Mouse (Mus musculus) brain, adult 2 months (tissue): ENCODE measurements around the gene Gm10717.
"Not testable (repeated sequence)": the region's sequence is repeated elsewhere in the genome, so short reads cannot be mapped to it uniquely, and the experiment has no call there.

Experiments
- DNase-seq: peaks from one replicate; pipeline ENCODE4 v3.0.0; 2011; ENCODE audit warnings: low read depth, low spot score

The Gm10717 gene

GRCm38 (mm10) chr9:3024912-3025467 is at the start of gene Gm10717:
TSS of gene Gm10717 (plus strand) at chr9:3025417.
- not testable (repeated sequence) for DNase-seq

- peak; percentile 21 for DNase-seq
These were observed 24.7 kb upstream of the Gm10717 start, which contains the start of gene Gm10722 for GRCm38 (mm10) chr9:3000445-3000972. TSS of gene Gm10722 (plus strand) at chr9:3000922.

DNA sequence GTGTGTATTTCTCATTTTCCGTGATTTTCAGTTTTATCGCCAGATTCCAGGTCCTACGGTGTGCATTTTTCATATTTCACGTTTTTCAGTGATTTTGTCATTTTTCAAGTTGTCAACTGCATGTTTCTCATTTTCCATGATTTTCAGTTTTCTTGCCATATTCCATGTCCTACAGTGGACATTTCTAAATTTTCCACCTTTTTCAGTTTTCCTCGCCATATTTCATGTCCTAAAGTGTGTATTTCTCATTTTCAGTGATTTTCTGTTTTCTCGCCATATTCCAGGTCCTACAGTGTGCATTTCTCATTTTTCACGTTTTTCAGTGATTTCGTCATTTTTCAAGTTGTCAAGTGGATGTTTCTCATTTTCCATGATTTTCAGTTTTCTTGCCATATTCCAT is 24.2 kb upstream of the Gm10717 start:
- not testable (repeated sequence) for DNase-seq

DNA sequence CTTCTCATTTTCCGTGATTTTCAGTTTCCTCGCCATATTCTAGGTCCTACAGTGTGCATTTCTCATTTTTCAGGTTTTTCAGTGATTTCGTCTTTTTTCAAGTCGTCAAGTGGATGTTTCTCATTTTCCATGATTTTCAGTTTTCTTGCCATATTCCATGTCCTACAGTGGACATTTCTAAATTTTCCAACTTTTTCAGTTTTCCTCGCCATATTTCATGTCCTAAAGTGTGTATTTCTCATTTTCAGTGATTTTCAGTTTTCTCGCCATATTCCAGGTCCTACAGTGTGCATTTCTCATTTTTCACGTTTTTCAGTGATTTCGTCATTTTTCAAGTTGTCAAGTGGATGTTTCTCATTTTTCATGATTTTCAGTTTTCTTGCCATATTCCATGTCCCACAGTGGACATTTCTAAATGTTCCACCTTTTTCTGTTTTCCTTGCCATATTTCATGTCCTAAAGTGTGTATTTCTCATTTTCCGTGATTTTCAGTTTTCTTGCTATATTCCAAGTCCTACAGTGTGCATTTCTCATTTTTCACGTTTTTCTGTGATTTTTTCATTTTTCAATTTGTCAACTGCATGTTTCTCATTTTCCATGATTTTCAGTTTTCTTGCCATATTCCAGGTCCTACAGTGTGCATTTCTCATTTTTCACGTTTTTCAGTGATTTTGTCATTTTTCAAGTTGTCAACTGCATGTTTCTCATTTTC is 23.1 kb upstream of the Gm10717 start:
- DNase-seq = peak; percentile 5

GRCm38 (mm10) chr9:3002794-3003396 is 22.3 kb upstream of the Gm10717 start, which contains the start of gene Gm11168:
TSS of gene Gm11168 (plus strand) at chr9:3003346.
- DNase-seq = not testable (repeated sequence)

GRCm38 (mm10) chr9:3006179-3006578 is 19.0 kb upstream of the Gm10717 start:
- not testable (repeated sequence) for DNase-seq

- not testable (repeated sequence) for DNase-seq
These were observed 18.6 kb upstream of the Gm10717 start for GRCm38 (mm10) chr9:3006636-3007035.

DNA sequence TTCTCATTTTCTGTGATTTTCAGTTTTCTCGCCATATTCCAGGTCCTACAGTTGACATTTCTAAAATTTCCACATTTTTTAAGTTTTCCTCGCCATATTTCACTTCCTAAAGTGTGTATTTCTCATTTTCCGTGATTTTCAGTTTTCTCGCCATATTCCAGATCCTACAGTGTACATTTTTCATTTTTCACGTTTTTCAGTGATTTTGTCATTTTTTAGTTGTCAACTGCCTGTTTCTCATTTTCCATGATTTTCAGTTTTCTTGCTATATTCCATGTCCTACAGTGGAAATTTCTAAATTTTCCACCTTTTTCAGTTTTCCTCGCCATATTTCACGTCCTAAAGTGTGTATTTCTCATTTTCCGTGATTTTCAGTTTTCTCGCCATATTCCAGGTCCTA is 17.9 kb upstream of the Gm10717 start:
- DNase-seq = peak; percentile 1

GRCm38 (mm10) chr9:3009331-3009730 is 15.9 kb upstream of the Gm10717 start:
- DNase-seq = not testable (repeated sequence)

DNA sequence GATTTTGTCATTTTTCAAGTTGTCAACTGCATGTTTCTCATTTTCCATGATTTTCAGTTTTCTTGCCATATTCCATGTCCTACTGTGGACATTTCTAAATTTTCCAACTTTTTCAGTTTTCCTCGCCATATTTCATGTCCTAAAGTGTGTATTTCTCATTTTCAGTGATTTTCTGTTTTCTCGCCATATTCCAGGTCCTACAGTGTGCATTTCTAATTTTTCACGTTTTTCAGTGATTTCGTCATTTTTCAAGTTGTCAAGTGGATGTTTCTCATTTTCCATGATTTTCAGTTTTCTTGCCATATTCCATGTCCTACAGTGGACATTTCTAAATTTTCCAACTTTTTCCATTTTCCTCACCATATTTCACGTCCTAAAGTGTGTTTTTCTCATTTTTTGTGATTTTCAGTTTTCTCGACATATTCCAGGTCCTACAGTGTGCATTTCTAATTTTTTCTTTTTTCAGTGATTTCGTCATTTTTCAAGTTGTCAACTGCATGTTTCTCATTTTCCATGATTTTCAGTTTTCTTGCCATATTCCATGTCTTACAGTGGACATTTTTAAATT is 13.1 kb upstream of the Gm10717 start:
- DNase-seq = not testable (repeated sequence)

GRCm38 (mm10) chr9:3012733-3013279 is 12.4 kb upstream of the Gm10717 start, which contains the start of gene Gm10721:
TSS of gene Gm10721 (plus strand) at chr9:3013140.
- not testable (repeated sequence) for DNase-seq

GRCm38 (mm10) chr9:3015354-3015753 is 9.9 kb upstream of the Gm10717 start, which contains the start of gene Gm10720:
TSS of gene Gm10720 (plus strand) at chr9:3015654.
- DNase-seq = not testable (repeated sequence)

GRCm38 (mm10) chr9:3015896-3016295 is 9.3 kb upstream of the Gm10717 start:
- DNase-seq = not testable (repeated sequence)

- not testable (repeated sequence) for DNase-seq
These were observed 8.1 kb upstream of the Gm10717 start, which contains the start of gene Gm10719 for GRCm38 (mm10) chr9:3017108-3017507. TSS of gene Gm10719 (plus strand) at chr9:3017408.

DNA sequence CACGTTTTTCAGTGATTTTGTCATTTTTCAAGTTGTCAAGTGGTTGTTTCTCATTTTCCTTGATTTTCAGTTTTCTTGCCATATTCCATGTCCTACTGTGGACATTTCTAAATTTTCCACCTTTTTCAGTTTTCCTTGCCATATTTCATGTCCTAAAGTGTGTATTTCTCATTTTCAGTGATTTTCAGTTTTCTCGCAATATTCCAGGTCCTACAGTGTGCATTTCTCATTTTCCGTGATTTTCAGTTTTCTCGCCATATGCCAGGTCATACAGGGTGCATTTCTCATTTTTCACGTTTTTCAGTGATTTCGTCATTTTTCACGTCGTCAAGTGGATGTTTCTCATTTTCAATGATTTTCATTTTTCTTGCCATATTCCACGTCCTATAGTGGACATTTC is 6.3 kb upstream of the Gm10717 start:
- not testable (repeated sequence) for DNase-seq

- not testable (repeated sequence) for DNase-seq
These were observed 5.1 kb upstream of the Gm10717 start for GRCm38 (mm10) chr9:3019835-3020727.

DNA sequence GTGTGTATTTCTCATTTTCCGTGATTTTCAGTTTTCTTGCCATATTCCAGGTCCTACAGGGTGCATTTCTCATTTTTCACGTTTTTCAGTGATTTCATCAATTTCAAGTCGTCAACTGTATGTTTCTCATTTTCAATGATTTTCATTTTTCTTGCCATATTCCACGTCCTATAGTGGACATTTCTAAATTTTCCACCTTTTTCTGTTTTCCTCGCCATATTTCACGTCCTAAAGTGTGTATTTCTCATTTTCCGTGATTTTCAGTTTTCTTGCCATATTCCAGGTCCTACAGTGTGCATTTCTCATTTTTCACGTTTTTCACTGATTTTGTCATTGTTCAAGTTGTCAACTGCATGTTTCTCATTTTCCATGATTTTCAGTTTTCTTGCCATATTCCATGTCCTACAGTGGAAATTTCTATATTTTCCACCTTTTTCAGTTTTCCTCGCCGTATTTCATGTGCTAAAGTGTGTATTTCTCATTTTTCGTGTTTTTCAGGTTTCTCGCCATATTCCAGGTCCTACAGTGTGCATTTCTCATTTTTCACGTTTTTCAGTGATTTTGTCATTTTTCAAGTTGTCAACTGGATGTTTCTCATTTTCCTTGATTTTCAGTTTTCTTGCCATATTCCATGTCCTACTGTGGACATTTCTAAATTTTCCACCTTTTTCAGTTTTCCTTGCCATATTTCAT is 2.8 kb upstream of the Gm10717 start:
- peak; percentile 16 for DNase-seq

DNA sequence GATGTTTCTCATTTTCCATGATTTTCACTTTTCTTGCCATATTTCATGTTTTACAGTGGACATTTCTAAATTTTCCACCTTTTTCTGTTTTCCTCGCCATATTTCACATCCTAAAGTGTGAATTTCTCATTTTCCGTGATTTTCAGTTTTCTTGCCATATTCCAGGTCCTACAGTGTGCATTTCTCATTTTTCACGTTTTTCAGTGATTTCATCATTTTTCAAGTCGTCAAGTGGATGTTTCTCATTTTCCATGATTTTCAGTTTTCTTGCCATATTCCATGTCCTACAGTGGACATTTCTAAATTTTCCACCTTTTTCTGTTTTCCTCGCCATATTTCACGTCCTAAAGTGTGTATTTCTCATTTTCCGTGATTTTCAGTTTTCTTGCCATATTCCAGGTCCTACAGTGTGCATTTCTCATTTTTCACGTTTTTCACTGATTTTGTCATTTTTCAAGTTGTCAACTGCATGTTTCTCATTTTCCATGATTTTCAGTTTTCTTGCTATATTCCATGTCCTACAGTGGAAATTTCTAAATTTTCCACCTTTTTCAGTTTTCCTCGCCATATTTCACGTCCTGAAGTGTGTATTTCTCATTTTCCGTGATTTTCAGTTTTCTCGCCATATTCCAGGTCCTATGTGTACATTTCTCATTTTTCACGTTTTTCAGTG is 1.8 kb upstream of the Gm10717 start, which contains the start of gene Gm10718:
TSS of gene Gm10718 (plus strand) at position 236 of the 673 bp plus-strand sequence.
- not testable (repeated sequence) for DNase-seq
